Mouse (Mus musculus): Measurements from ENCODE around the gene Tedc2.
A peak's percentile ranks its signal among the peaks of the same experiment; 100 is the strongest.

Gene Tedc2

DNA sequence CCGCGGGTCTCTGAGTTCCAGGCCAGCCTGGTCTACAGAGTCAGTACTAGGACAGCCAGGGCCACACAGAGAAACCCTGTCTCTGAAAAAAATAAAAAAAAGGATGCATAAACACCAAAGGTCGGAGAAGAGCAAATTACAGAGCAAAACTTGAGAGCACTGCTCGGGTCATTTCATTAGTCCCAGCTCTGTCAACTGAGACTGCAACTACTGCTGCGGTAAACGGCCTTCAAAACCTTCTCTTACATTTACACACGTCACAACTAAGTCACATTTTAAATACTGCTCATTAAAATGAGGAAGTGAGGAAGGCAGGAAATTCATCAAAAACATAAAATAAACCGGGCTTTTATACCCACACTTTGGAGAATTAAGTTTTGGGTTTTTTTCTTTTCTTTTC is 27.8 kb downstream of the Tedc2 start:
- DNase-seq, result no peak

DNA sequence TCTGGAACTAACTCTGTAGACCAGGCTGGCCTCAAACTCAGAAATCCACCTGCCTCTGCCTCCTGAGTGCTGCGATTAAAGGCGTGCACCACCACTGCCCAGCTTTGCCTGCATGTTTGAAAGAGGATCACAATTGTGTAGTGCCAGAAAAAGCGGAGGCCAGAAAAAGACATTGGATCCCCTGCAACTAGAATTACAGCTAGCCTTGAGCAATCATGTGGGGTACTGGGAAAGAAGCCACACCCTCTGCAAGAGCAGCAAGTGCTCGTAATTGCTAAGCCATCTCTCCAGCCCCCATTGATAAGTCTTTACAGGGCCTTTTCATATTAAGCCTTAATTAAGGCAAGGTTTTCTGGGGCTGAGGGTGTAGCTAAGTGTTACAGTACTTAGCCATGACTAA is 29.2 kb downstream of the Tedc2 start:
- DNase-seq, result no peak

DNA sequence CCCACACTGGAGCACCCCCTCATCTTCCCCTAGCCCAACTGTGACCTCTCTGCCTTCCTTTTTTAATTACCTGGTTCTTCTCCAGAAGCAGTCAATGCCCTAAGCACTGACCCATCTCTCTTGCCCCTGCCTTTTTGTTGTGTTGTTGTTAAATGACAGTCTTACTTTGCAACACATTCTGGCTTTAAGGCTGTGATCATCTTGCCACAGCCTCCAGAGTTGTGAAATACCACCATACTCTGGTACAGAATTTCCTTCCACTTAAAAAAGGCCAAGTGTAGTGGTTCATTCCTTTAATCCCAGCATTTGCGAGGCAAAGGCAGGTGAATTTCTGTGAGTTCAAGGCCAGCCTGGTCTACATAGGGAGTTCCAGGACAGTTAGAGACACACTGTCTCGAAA is 29.7 kb downstream of the Tedc2 start:
- no peak for DNase-seq

- no peak for DNase-seq
Observed at GRCm38 (mm10) chr17:24174259-24174658, 46.4 kb downstream of the Tedc2 start.

- DNase-seq, result peak; percentile 63 to 69
Observed at GRCm38 (mm10) chr17:24173423-24173822, 47.2 kb downstream of the Tedc2 start.

GRCm38 (mm10) chr17:24171738-24172137 is 48.9 kb downstream of the Tedc2 start:
- DNase-seq, result peak in 1 of 2 experiments; percentile 27

DNA sequence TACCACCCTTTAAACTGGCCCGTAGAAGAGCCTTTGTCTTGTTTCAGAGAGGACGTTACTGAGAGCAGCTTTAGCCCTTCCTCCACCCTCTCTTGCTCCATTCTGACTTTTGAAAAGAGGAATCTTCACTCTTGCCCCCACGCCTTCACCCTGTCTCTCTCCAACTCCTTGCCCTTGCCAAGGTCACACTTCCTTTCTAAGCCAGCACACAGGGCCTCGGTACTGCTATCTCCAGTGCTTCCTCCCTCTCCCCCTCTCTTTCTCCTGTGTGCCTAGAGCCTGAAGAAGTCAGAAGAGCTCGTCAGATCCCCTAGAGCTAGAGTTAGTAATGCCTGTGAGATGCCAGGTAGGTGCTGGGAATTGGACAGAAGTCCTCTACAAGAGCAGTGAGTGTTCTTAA is 49.9 kb downstream of the Tedc2 start:
- no peak for DNase-seq

DNA sequence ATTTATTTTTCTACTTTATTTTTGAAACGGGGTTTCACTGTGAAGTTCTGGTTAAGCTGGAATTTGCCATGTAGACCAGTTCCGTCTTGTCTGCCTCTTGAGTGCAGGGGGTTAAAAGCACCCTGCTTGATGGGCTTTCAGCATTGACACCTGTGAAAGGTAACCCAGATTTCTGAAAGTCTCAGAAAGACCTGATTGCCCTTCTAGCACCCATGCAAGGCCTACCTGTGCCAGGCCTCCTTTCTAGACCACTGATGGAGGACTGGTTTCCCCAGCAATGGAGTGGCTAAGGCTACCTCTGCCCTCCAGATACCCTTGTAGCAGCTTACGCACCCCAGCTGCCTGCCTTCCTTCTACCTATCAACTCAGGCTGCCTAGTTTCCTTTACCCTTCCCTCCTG is 50.5 kb downstream of the Tedc2 start:
- DNase-seq, result no peak

DNA sequence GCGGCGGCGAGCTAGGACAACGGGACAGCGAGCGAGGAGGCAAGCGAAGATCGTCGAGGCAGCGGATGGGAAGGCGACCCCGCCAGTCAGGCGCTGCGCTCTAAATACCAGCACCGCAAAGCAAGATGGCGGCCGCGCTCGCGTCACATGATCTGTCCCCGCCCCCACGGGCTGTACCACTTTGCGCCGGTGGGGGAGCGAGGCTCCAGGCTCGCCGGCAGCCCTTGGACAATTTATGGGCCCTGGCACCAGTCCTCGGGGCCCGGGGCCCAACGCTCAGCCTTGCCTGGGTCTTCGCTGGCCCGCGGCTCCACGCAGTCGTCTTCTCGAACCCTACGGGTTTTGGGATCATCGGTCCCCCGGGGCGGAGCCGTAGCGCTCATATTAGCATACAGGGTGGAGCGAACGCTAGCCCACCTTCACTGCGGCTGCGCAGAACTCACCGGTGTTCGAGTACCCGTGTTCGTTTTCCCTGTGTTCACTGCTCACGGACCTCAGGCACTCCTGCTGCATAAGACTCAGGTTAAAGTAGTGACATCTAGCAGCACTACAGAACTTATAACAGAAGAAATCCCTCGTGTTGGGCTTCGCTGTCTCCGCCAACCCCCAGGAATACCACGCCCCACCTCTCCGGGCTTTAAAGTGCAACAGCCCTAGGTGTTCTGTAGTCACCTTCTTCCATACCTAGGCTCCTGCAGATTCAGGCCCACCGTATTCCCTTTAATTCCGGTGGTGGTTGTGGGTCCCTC is 51.2 kb downstream of the Tedc2 start, which contains the start of gene Atp6v0c:
TSS of gene Atp6v0c (minus strand) at position 386 of the 749 bp plus-strand sequence.
- DNase-seq, result peak; percentile 95

DNA sequence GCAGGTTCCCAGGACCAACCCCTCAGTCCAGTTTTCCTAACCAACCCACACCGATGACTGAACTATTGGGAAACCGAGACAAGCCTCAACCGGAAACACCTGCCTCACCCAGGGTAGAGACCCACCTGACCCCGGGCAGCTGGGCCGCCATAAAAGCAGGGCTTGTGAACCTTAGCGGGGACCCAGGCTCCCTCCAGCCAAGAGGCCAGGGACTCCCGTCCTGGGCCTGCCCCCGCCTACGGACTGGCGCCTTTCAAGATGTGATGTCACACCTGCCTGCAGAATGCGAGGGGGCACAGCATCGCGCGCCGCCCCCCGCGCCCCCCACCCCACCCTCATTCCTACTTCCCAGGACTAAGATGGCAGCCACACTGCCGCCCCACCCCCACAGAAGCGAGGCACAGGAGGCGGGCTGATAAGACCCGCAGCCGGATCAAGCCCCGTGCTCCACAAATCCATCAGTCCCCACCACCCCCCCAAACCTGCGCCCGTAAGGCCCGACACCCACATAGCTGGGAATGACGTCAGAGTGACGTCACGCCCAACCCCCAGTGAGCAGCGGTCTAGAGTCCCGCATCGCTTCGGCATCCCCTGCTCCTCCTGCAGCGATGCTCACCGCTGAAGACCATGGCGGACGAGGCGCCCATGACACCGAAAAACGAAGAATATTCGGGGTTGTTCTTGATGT is 51.9 kb downstream of the Tedc2 start:
- peak; percentile 57 to 63 for DNase-seq

- DNase-seq, result no peak
Observed at GRCm38 (mm10) chr17:24167891-24168505, 52.7 kb downstream of the Tedc2 start.

- no peak for DNase-seq
Observed at GRCm38 (mm10) chr17:24167120-24167519, 53.5 kb downstream of the Tedc2 start.

Data from lung, adult 18-20 months (tissue).